Mouse (Mus musculus): Measurements from ENCODE around the gene Prkce. TPM values are rescaled to one million over a fixed set of nuclear protein-coding genes. Genes with fewer than 3 reads are reported as not detected.

Gene Prkce
- polyA plus RNA-seq, 1 experiment from 2014 or later: 6.7 TPM

DNA sequence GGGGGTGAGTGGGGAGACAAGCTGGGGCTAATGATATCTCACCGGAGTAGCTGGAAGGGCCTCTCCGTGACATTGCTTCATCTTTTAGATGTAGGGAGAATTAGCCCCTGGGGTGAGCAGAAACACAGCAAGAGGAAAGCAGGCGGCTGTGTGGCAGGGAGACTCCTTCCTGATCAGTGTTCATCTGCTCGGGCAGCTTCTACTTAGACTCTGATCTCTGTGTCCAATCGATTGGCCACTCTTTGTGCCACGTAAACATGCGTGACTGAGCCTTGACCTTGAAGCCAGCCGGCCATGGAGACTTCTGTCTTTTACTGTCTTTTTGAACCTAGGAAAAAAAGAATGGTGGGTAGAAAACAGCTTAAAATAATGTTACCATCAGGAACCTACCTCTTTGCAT is 247.0 kb downstream of the Prkce start:
- H3K4me2 ChIP-seq: no peak overlapping the region
- peaks cover 22% of the 10 kb centered on the region for H3K4me1 ChIP-seq
- H3K4me3 ChIP-seq: no peak overlapping the region
- H3K36me3 ChIP-seq: no peaks in the 10 kb centered on the region
- ATAC-seq (ENCODE audit: borderline replicate concordance, extremely low read depth, low FRiP score, low TSS enrichment): no peak
- H3K9me3 ChIP-seq: no peaks in the 10 kb centered on the region
- no peaks in the 10 kb centered on the region for H3K27me3 ChIP-seq
- whole genome bisulfite sequencing: 88% methylated on average over 8 of the region's 8 CpGs
- H3K9ac ChIP-seq: no peak overlapping the region
- no peak overlapping the region for H3K27ac ChIP-seq

DNA sequence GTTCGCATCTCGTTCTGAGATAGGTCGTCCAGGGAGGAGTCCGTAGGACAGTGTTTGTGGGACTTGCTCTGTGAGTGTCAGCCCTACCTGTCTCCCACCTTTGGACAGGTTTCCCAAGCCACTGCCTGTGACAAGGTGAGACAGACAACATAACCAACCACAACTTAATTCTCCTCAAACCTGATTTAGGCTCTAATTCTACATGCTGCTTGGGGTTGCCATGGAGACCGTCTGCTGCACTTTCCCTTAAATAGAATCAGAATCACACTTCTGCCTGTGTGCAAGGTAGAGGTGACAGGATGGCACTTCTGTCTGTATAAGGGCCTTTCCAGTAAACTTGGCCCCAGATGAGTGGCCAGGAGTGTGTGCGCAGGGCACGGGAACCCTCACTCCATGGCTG is 248.4 kb downstream of the Prkce start:
- no peak overlapping the region for H3K4me2 ChIP-seq
- H3K9me3 ChIP-seq: no peaks in the 10 kb centered on the region
- ATAC-seq (ENCODE audit: borderline replicate concordance, extremely low read depth, low FRiP score, low TSS enrichment): no peak
- peaks cover 20% of the 10 kb centered on the region for H3K4me1 ChIP-seq
- H3K4me3 ChIP-seq: no peak overlapping the region
- H3K9ac ChIP-seq: no peak overlapping the region
- H3K36me3 ChIP-seq: no peaks in the 10 kb centered on the region
- no peaks in the 10 kb centered on the region for H3K27me3 ChIP-seq
- H3K27ac ChIP-seq: no peak overlapping the region
- 72% methylated on average over 7 of the region's 7 CpGs for WGBS

DNA sequence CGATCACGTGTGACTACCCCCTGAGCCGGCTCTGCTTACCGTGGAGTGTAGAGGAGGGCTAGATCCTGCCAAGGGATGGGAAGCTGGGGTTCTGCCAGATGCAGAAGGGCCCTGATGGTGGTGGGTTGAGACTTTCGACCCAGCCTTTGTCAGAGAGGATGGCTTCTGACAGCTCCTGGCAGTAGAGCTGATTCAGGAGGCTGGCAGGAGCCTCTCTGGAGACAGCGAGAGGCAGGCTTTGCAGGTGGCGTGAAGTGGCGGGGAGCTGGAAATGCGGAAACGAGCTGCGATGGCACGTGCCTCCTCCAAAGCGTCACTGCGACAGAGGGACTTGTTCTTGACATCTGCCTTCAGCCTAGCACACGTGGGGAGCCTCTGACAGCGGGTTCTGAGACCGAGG is 250.7 kb downstream of the Prkce start:
- Histone ChIP-seq H3K36me3 (no peaks in the 10 kb centered on the region), H3K4me3 (no peak overlapping the region), H3K9ac (no peak overlapping the region), H3K4me2 (no peak overlapping the region), H3K27me3 (no peaks in the 10 kb centered on the region), H3K4me1 (no peaks in the 10 kb centered on the region), H3K9me3 (no peaks in the 10 kb centered on the region), H3K27ac (no peak overlapping the region)
- WGBS: 64% methylated on average over 17 of the region's 17 CpGs
- no peak for ATAC-seq (ENCODE audit: borderline replicate concordance, extremely low read depth, low FRiP score, low TSS enrichment)

DNA sequence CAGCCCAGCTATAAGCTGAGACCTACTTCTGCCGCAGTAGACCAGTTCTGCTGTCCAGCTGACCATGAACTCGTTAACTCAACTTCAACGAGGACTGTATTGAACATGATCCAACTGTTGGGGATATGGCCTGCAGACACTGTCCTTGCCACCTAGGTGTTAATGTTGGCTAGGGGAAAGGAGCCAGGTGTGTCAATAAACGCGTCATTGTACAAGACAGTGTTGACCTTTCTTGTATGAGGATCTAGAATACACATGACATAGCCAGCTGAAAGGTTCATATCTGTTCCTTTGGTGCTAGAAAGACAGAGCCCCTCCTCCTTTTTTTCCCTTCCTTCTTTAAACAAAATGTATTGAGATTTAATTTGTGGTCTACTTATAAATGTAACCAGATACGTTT is 251.6 kb downstream of the Prkce start:
- Histone ChIP-seq H3K9me3 (no peaks in the 10 kb centered on the region), H3K4me1 (no peaks in the 10 kb centered on the region), H3K4me3 (no peak overlapping the region), H3K4me2 (no peak overlapping the region), H3K27ac (no peak overlapping the region), H3K9ac (no peak overlapping the region), H3K36me3 (no peaks in the 10 kb centered on the region), H3K27me3 (no peaks in the 10 kb centered on the region)
- no peak for ATAC-seq (ENCODE audit: borderline replicate concordance, extremely low read depth, low FRiP score, low TSS enrichment)
- WGBS: 64% methylated on average over 6 of the region's 6 CpGs

DNA sequence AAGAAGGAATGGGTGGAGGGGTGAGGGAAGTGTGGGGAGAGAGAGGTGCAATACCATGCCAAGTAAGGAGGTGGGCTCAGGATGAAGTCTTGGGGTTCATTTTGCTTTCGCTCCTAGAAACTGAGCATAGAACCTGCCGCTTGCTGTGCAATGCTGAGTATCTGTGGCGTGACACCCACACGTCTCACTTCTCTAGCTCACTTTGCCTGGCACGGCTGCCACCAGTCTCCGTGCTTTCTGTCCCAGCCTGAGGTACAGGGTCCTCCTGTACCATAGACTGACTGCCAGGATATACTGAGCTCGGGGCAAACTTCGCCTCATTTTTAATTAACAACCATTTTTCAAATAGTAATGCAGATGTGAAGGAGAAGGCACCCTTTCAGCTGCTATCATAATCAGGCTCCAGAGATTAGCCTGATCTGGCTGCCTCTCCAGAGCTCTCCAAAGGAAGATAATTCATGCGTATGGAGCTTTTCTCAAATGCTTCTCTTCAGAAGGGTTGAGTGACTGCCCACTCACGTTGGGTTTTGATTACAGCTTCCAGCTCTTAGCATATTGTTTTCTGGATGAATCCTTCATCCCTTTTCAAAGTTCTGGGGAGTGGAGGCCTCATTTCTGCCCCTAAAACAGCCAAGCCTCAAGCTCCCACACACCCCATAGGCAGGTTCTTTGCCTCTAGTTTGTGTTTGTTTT is 253.2 kb downstream of the Prkce start:
- 85% methylated on average over 10 of the region's 10 CpGs for WGBS

DNA sequence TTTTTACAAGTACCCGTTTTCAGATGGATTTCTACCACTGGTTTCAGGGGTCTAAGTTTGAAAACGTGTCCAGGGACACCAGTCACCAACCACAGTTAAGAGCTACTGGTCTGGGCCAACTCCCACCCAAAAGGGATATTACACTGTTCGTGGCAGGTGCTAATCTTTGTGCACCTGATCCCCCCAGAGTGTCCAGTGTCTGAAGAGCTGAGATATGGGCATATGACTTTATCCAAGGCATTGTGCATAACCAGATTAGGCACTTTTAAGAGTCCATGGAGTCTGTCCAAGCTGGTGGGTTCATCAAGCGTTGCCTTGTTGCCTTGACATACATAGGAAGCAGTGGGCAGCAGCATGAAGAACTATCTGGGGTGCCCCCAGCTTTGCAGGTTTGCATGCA is 254.4 kb downstream of the Prkce start:
- no peak for ATAC-seq (ENCODE audit: borderline replicate concordance, extremely low read depth, low FRiP score, low TSS enrichment)
- no peaks in the 10 kb centered on the region for H3K4me1 ChIP-seq
- H3K27ac ChIP-seq: no peak overlapping the region
- no peaks in the 10 kb centered on the region for H3K9me3 ChIP-seq
- no peak overlapping the region for H3K4me2 ChIP-seq
- no peak overlapping the region for H3K9ac ChIP-seq
- no peak overlapping the region for H3K4me3 ChIP-seq
- 72% methylated on average over 4 of the region's 4 CpGs for WGBS
- H3K27me3 ChIP-seq: no peaks in the 10 kb centered on the region
- no peaks in the 10 kb centered on the region for H3K36me3 ChIP-seq

More for the DNA sequence above, 253.2 kb downstream of the Prkce start:
- ATAC-seq (ENCODE audit: borderline replicate concordance, extremely low read depth, low FRiP score, low TSS enrichment): no peak
- Histone ChIP-seq H3K27me3 (no peaks in the 10 kb centered on the region), H3K4me3 (no peak overlapping the region), H3K27ac (no peak overlapping the region), H3K36me3 (no peaks in the 10 kb centered on the region), H3K4me2 (no peak overlapping the region), H3K4me1 (no peaks in the 10 kb centered on the region), H3K9me3 (no peaks in the 10 kb centered on the region), H3K9ac (no peak overlapping the region)

DNA sequence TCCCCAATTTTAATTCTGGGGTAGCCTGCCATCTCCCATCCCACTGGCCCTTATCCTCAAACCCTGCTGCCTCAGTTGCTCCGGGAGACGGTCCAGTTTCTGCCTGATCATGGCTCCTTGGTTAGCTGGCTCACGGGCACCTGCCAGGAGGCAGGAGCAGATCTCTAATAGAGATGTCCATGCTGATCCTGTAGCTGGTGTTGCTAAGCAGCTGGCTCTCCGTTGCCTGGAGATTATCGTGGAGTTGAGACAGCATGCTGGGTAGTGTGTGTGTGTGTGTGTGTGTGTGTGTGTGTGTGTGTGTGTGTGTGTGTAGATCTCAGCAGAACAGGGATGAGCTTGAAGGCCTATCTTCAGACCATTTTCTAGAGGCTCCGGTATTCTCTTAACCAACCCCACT is 262.3 kb downstream of the Prkce start:
- 86% methylated on average over 6 of the region's 6 CpGs for WGBS
- Histone ChIP-seq H3K4me3 (no peak overlapping the region), H3K4me2 (no peak overlapping the region), H3K9ac (no peak overlapping the region), H3K27me3 (no peaks in the 10 kb centered on the region), H3K4me1 (no peaks in the 10 kb centered on the region), H3K36me3 (no peaks in the 10 kb centered on the region), H3K27ac (no peak overlapping the region), H3K9me3 (no peaks in the 10 kb centered on the region)
- ATAC-seq (ENCODE audit: borderline replicate concordance, extremely low read depth, low FRiP score, low TSS enrichment): no peak

DNA sequence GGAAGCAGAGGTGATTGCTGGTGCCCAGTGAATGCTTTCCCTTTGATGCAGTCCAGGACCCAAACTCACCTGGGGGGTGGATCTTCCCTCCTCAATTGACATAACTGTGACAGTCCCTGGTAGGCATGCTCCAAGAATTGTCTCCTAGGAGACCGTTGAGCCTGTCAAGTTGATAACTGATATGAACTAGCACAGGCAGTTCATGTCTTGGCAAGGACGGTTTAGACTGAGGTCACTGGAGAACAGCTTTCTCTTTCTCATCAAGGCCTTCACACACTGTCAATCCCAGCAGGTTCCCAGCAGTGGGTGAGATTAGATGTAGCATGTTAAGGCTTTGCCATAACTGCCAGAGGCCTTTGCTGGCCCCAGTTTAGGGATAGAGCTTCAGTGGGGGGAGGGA is 265.5 kb downstream of the Prkce start:
- 57% methylated on average over 2 of the region's 2 CpGs for WGBS

DNA sequence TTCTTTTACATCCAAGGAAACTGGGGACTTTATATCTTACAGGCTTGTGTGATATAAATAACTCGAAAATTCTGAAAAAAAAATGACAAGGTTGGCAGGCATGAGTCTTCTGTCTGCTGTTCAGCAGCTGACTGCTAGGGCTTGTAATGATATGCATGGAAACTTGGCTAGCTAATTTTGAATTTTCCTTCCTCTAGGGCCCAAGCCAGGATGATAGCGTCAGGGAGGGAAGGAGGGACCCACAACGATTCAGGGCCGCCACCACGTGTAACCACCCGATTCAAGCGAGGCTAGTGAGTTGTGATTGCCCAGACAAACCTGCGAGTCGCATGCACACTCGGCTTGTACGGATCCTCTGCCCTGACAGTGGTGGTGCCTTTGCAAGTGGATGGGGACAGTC is 266.2 kb downstream of the Prkce start:
- ATAC-seq (ENCODE audit: borderline replicate concordance, extremely low read depth, low FRiP score, low TSS enrichment): no peak
- no peak overlapping the region for H3K9ac ChIP-seq
- H3K4me2 ChIP-seq: no peak overlapping the region
- no peaks in the 10 kb centered on the region for H3K27me3 ChIP-seq
- H3K9me3 ChIP-seq: no peaks in the 10 kb centered on the region
- 88% methylated on average over 11 of the region's 11 CpGs for WGBS
- no peak overlapping the region for H3K27ac ChIP-seq
- H3K4me3 ChIP-seq: no peak overlapping the region
- H3K36me3 ChIP-seq: no peaks in the 10 kb centered on the region
- 0 out of 2 replicates have a peak, but pooled peaks cover 8% of the 10 kb centered on the region for H3K4me1 ChIP-seq

More for the DNA sequence above, 265.5 kb downstream of the Prkce start:
- Histone ChIP-seq H3K4me1 (0 out of 2 replicates have a peak, but pooled peaks cover 8% of the 10 kb centered on the region), H3K4me3 (no peak overlapping the region), H3K9me3 (no peaks in the 10 kb centered on the region), H3K36me3 (no peaks in the 10 kb centered on the region), H3K9ac (no peak overlapping the region), H3K27me3 (no peaks in the 10 kb centered on the region), H3K4me2 (no peak overlapping the region), H3K27ac (no peak overlapping the region)
- ATAC-seq (ENCODE audit: borderline replicate concordance, extremely low read depth, low FRiP score, low TSS enrichment): no peak

DNA sequence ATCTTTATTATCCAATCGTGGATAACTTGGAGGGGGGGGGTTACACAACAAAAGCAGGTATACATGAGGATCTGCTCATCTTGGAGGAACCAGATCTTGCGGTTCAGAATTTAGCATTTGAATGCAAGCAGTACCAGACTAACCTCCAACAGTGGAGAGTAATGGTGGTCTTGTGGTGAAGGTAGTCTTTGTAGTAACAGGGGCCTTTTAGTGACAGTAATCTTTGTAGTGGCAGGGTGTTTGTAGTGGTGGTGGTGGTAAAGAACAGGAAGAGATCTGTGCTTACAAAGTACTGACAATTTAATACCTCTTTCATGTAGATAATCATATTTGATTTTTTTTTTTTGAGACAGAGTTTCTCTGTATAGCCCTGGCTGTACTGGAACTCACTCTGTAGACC is 267.2 kb downstream of the Prkce start:
- no peak for ATAC-seq (ENCODE audit: borderline replicate concordance, extremely low read depth, low FRiP score, low TSS enrichment)
- Histone ChIP-seq H3K4me1 (0 out of 2 replicates have a peak, but pooled peaks cover 8% of the 10 kb centered on the region), H3K27ac (no peak overlapping the region), H3K36me3 (no peaks in the 10 kb centered on the region), H3K9ac (no peak overlapping the region), H3K4me2 (no peak overlapping the region), H3K4me3 (no peak overlapping the region), H3K27me3 (no peaks in the 10 kb centered on the region), H3K9me3 (no peaks in the 10 kb centered on the region)
- 71% methylated on average over 2 of the region's 2 CpGs for WGBS

DNA sequence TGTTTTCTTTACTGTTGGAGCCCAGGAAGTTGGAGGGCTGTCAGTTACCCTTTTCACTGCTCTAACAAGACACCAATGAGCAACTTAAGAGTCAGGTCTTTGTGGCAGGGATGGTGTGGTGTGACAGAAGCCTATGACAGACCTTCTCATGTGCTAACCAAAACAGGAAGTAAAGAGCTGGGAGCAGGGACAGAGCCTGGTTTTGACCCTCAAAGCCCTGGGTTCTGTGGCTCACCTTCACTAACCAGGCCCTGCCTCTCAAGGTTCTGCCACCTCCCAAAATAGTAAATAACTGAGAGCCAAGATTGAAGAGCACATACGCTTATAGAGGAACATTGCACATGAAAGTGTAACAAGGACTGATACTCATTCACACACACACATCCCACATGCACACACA is 268.0 kb downstream of the Prkce start:
- H3K27me3 ChIP-seq: no peaks in the 10 kb centered on the region
- H3K9me3 ChIP-seq: no peaks in the 10 kb centered on the region
- no peak overlapping the region for H3K4me2 ChIP-seq
- H3K9ac ChIP-seq: no peak overlapping the region
- no peak for ATAC-seq (ENCODE audit: borderline replicate concordance, extremely low read depth, low FRiP score, low TSS enrichment)
- WGBS: 92% methylated on average over 1 of the region's 1 CpGs
- no peaks in the 10 kb centered on the region for H3K36me3 ChIP-seq
- no peak overlapping the region for H3K27ac ChIP-seq
- no peak overlapping the region for H3K4me3 ChIP-seq
- 0 out of 2 replicates have a peak, but pooled peaks cover 8% of the 10 kb centered on the region for H3K4me1 ChIP-seq

DNA sequence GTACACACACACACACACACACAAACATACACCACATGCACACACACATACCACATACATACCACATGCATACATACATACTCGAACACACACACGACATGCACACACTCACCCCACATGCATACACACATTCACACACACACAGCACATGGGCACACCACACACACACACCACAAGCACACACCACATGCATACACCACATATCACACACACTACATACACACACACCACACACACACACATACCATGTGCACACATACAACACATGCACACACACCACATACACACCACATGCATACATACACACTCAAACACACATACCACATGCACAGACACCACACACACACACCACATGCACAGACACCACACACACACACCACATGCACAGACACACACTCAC is 268.4 kb downstream of the Prkce start:
- 92% methylated on average over 2 of the region's 2 CpGs for WGBS
- Histone ChIP-seq H3K9me3 (no peaks in the 10 kb centered on the region), H3K4me1 (0 out of 2 replicates have a peak, but pooled peaks cover 8% of the 10 kb centered on the region), H3K9ac (no peak overlapping the region), H3K27ac (no peak overlapping the region), H3K36me3 (no peaks in the 10 kb centered on the region), H3K4me2 (no peak overlapping the region), H3K4me3 (no peak overlapping the region), H3K27me3 (no peaks in the 10 kb centered on the region)
- no peak; the same call in 1 of the 2 replicates for ATAC-seq (ENCODE audit: borderline replicate concordance, extremely low read depth, low FRiP score, low TSS enrichment)
